Mouse (Mus musculus): ENCODE measurements at regions not wholly inside any gene's neighbourhood (a gene's known extent, or its start where the extent isn't known, plus 50 kb on each side); places are given as distances from the start of the nearest gene placed in this dataset.

GRCm38 (mm10) chr9:47133873-47134272 is 135.3 kb downstream of the Gm4791 start:
- no peak for DNase-seq

GRCm38 (mm10) chr9:47134479-47134878 is 135.9 kb downstream of the Gm4791 start:
- DNase-seq, result no peak

- no peak for DNase-seq
These were observed 138.1 kb downstream of the Gm4791 start for GRCm38 (mm10) chr9:47136641-47137040.

DNA sequence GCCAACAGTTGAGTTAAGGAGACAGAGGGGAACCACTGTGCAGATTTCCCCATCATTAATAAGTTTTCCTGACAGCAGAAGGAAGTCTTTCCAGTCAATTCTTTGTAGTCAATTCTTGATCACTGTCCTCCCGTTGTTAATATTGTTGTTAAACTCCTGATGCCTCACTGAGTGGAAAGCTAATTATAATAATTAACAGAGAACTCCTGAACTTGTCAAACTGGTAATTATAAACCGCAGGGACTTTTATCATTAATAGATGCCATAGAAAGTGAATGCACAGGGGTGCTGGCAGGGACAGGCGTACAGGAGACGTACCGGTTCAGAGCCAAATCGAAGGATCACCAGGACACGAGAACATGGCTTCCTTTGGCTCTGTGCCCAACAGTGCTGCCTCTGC is 154.9 kb downstream of the Gm4791 start:
- DNase-seq, result peak; percentile 33

DNA sequence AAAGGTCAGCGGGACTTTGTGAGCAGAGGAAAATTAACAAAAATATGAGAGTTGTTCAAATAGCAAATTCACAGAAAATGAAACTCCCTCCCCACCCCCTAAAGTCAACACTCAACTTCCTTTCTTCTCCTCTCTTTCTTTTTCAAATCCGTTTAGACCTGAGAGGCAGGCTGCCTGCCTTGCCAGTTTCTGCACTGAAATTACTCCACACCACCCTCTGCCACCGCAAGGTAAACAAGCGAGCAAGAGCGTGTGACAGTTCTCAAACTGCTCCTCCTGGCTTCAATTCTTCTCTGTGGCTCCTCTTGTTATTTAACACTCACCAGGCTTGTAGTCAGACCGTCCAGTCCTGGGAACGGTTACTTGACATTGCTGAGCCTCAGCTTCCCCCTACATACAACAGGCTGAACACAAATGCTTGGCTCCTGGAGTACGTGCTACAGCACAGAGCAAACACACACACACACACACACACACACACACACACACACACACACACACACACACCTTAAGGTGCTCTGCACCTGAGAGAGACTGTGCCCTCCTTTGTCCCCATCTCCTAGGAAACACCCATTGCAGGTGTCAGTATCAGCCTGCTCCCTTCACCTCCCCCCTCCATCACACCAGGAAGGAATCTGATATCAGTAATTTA is 167.1 kb downstream of the Gm4791 start:
- no peak for DNase-seq

DNA sequence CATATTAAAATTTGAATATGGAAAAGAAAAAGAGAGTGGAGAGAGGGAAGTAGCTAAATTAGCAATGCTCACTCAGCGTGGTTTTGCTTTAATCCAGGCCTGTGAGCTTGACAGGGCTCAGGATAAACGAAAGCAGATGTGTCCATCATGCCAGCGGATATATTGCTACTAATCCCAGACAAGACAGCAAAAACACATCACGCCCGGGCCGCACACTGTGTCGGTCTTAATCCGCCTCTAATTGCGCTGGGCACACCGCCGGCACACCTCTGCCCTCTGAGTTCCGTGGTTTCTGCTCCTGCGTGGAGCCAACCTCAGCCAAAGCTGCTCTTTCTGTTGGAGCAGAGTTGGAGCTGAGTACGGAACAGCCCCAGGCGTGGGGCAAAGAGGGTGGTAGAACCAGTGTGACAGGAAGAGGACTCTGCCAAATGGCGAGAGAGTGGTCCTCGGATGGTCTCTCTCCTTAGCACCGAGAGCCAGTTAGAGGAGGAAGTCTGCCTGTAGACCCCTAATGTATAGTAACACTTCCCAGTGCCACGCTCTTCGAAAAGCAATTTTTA is 169.2 kb downstream of the Gm4791 start:
- DNase-seq, result no peak

- DNase-seq, result no peak
These were observed 177.5 kb downstream of the Gm4791 start for GRCm38 (mm10) chr9:47176044-47176443.

DNA sequence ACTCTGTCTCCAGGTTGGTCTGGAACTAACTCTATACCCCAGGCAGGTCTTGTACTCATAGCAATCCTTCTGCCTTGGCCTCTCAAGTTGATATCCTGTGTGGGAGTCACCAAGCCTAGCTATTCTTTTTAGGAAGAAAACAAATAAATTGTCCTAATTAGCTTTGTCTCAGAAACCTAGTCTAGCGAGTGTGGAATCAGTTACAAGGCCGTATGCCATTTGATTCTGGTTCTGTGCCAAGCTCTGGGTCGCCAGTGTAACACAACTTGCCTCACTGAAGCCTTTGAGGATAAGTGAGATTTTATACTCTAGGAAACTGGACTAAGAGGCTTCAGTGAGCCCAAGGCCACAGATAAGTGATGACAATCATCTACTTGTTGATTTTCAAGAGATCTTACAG is 219.6 kb downstream of the Gm4791 start:
- no peak for DNase-seq

GRCm38 (mm10) chr9:47223536-47223935 is 225.0 kb downstream of the Gm4791 start:
- DNase-seq, result no peak

- no peak for DNase-seq
These were observed 225.7 kb downstream of the Gm4791 start for GRCm38 (mm10) chr9:47224249-47224648.

DNA sequence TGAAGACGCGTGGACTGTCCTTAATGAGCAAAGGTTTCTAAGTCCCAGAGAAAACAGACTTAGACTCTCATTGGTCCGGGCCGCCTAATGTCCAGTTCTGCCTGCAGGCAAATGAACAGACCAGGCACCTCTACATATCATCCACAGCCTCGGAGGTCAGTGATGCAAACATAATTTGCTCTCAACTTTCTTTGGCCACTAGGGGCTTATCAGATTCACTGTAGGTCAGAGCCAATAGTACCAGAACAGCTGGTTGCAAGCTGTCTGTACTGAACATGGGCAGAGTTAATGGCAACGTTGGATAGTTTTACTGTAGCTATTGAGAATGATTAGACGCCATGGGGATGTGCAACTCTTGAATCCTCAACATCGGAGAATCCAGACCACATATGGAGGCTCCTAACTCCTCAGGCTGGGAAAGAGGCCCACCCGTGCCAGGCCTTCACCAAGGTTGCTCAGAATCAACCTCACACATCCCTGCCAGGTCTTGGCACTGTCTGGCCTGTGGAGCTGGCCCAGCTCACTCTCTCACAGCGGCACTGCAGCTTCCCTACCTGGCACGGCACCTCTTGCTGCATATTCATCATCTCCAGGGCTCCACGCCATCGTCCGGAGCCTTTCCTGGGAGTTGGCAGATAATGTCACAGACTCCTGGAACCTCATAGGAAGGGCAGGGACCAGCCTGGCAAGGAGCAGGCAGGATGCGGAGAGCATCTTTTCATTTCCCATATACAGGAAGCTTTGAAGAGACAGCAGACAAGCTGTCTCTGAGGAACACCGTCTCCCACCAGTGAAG is 228.1 kb downstream of the Gm4791 start:
- DNase-seq, result no peak

DNA sequence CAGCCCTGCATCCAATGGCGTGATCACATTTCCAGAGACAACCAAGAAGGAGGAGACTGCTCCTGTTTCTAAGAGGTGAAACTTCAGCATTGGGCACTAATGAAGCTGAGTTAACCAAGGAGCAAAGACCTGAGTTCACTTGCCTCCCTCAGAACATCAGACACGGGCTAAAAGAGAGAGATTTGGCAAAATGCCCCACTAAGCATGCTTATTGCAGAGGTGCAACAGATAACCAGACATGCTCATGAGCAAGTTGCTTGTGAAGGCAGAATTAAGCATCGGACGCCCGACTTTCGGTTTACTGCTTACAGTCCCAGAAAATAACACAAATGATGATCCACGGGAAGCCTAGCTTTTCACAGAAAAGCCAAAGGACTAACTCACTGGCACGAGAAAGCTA is 228.8 kb downstream of the Gm4791 start:
- DNase-seq, result no peak

DNA sequence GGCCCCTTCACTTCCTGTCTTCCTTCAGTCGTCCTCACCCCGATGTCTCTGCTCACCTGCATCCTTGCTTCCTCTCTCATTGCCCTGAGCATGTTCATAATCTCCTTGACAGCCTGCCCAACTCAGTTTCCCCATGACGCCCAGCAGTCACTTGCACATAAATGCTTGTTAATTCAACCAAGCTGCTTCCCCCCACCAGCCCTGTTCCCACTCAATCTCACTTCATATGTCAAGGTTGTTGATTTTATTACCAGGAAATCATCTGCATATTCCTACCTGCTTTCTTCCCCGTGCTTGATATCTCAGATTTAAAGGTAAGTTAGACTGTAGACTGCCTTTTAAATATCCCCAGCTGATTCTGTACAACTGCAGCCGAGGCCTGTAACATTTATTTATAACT is 230.2 kb downstream of the Gm4791 start:
- no peak for DNase-seq

DNA sequence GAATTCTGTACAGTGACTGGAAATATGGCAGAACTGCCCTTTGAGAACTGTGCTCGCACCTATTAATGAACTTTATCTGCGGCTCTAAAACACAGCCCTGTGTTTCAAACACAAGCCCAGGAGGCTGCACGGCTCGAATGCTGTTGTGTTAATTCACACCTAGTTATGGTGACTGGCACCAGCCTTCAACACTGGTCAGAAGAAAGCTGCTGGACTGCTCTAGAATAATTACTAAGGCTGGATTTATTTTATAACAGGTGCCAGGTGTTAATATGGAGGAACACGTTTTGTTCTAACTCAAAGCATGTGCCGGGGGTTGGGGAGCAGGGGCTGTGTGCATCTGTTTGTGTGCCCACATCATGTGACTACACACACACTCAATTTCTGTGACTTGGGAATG is 230.8 kb downstream of the Gm4791 start:
- no peak for DNase-seq

GRCm38 (mm10) chr9:47240950-47241349 is 242.4 kb downstream of the Gm4791 start:
- DNase-seq, result no peak

DNA sequence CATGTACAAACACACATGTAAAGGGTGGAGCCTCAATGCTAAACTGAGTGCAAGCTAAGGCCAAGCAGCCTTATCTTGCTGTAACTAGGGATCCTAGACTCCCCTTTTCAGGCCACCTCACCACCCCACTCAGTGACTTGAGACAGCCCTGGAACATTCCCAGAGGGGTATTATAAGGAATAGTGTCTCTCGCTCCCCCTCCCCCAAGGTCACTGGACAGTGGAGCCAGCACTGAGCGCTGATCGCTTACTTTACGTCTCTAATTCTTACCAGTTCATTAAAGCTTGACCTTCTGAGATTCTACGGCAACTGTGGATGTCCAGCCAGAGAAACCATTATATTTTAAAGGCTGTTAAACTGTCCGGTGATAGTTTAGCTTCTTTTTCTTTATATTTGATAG is 243.5 kb downstream of the Gm4791 start:
- no peak for DNase-seq

- no peak for DNase-seq
These were observed 244.0 kb downstream of the Gm4791 start for GRCm38 (mm10) chr9:47242526-47242925.

DNA sequence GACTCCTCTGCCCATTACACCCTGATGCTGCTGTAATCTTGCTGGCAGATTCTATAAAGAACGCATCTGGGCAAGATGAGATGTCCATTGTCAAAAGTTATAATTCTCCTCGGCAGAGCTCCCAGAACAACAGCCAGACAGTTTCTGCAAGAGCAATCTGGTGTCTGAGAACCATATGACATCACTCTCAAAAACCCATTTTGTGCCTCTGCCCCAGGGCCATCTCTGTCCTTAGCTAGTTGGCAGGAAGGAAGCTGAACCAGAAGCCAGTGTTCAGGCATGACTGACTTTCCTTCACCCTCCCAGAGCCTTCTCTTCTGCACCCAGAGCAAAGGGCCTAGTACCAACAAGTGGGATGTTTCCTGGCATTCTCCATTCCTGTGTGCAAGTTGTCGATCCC is 250.5 kb downstream of the Gm4791 start:
- peak; percentile 17 for DNase-seq

- DNase-seq, result no peak
These were observed 252.6 kb downstream of the Gm4791 start for GRCm38 (mm10) chr9:47251160-47251559.

GRCm38 (mm10) chr9:47253836-47254657 is 255.5 kb downstream of the Gm4791 start:
- peak; percentile 75 for DNase-seq

GRCm38 (mm10) chr9:47265946-47266490 is 264.0 kb upstream of the Cadm1 start:
- peak; percentile 16 for DNase-seq

GRCm38 (mm10) chr9:47276303-47277005 is 253.5 kb upstream of the Cadm1 start:
- no peak for DNase-seq

Measured in kidney, adult 9 months (tissue).